Mouse (Mus musculus): ENCODE measurements at regions not wholly inside any gene's neighbourhood (a gene's known extent, or its start where the extent isn't known, plus 50 kb on each side); places are given as distances from the start of the nearest gene placed in this dataset.
"Not testable (repeated sequence)": the region's sequence is repeated elsewhere in the genome, so short reads cannot be mapped to it uniquely, and the experiment has no call there.

GRCm38 (mm10) chr10:20841430-20842040, 110.8 kb upstream of the Ahi1 start:
- Histone ChIP-seq H3K9ac (no peak overlapping the region), H3K27ac (replicated peaks) (no peak overlapping the region), H3K36me3 (no peaks in the 10 kb centered on the region), H3K27me3 (no peaks in the 10 kb centered on the region), H3K4me1 (replicated peaks) (peaks cover 9% of the 10 kb centered on the region), H3K4me3 (no peak overlapping the region), H3K9me3 (no peaks in the 10 kb centered on the region), H3K4me2 (no peak overlapping the region)
- no peak for ATAC-seq (ENCODE audit: low FRiP score, low read depth)
- 52% methylated on average over 3 of the region's 3 CpGs for WGBS

- H3K27me3 ChIP-seq: no peaks in the 10 kb centered on the region
- H3K9ac ChIP-seq: no peak overlapping the region
- no peaks in the 10 kb centered on the region for H3K36me3 ChIP-seq
- no peak overlapping the region for H3K4me3 ChIP-seq
- ATAC-seq (ENCODE audit: low FRiP score, low read depth): no peak
- WGBS: 88% methylated on average over 8 of the region's 8 CpGs
- no peaks in the 10 kb centered on the region for H3K9me3 ChIP-seq
- H3K27ac ChIP-seq (replicated peaks): no peak overlapping the region
- H3K4me2 ChIP-seq: no peak overlapping the region
- peaks cover 9% of the 10 kb centered on the region for H3K4me1 ChIP-seq (replicated peaks)
Measured at GRCm38 (mm10) chr10:20838685-20839425, 113.5 kb upstream of the Ahi1 start.

- not testable (repeated sequence) for H3K27me3 ChIP-seq; H3K9ac ChIP-seq; H3K4me3 ChIP-seq; H3K9me3 ChIP-seq; H3K36me3 ChIP-seq; ATAC-seq (ENCODE audit: low FRiP score, low read depth); H3K4me2 ChIP-seq; H3K27ac ChIP-seq (replicated peaks); H3K4me1 ChIP-seq (replicated peaks)
- WGBS: 69% methylated on average over 4 of the region's 4 CpGs
Measured at GRCm38 (mm10) chr10:20836816-20837215, 111.9 kb upstream of the Pde7b start.

- H3K4me1 ChIP-seq (replicated peaks): no peaks in the 10 kb centered on the region
- WGBS: 90% methylated on average over 11 of the region's 11 CpGs
- H3K27ac ChIP-seq (replicated peaks): no peak overlapping the region
- no peak for ATAC-seq (ENCODE audit: low FRiP score, low read depth)
- H3K4me2 ChIP-seq: no peak overlapping the region
- no peak overlapping the region for H3K4me3 ChIP-seq
- H3K9me3 ChIP-seq: no peaks in the 10 kb centered on the region
- no peak overlapping the region for H3K9ac ChIP-seq
- H3K27me3 ChIP-seq: no peaks in the 10 kb centered on the region
- H3K36me3 ChIP-seq: no peaks in the 10 kb centered on the region
Measured at GRCm38 (mm10) chr10:20834806-20835575, 110.1 kb upstream of the Pde7b start.

- Histone ChIP-seq H3K27me3 (no peaks in the 10 kb centered on the region), H3K4me3 (no peak overlapping the region), H3K36me3 (no peaks in the 10 kb centered on the region), H3K9ac (no peak overlapping the region), H3K27ac (replicated peaks) (no peak overlapping the region), H3K9me3 (no peaks in the 10 kb centered on the region), H3K4me1 (replicated peaks) (no peaks in the 10 kb centered on the region), H3K4me2 (no peak overlapping the region)
- ATAC-seq (ENCODE audit: low FRiP score, low read depth): no peak
- WGBS: 92% methylated on average over 1 of the region's 1 CpGs
Measured at GRCm38 (mm10) chr10:20828304-20828703, 103.4 kb upstream of the Pde7b start.

GRCm38 (mm10) chr10:20827473-20827872, 102.6 kb upstream of the Pde7b start:
- no peak overlapping the region for H3K4me3 ChIP-seq
- H3K4me2 ChIP-seq: no peak overlapping the region
- H3K27ac ChIP-seq (replicated peaks): no peak overlapping the region
- H3K27me3 ChIP-seq: no peaks in the 10 kb centered on the region
- ATAC-seq (ENCODE audit: low FRiP score, low read depth): no peak
- no peaks in the 10 kb centered on the region for H3K9me3 ChIP-seq
- no peaks in the 10 kb centered on the region for H3K36me3 ChIP-seq
- no peaks in the 10 kb centered on the region for H3K4me1 ChIP-seq (replicated peaks)
- H3K9ac ChIP-seq: no peak overlapping the region

GRCm38 (mm10) chr10:20818548-20818947, 93.7 kb upstream of the Pde7b start:
- Histone ChIP-seq H3K4me2 (no peak overlapping the region), H3K27ac (replicated peaks) (no peak overlapping the region), H3K9me3 (no peaks in the 10 kb centered on the region), H3K36me3 (no peaks in the 10 kb centered on the region), H3K4me3 (no peak overlapping the region), H3K27me3 (no peaks in the 10 kb centered on the region), H3K4me1 (replicated peaks) (no peaks in the 10 kb centered on the region), H3K9ac (no peak overlapping the region)
- 82% methylated on average over 4 of the region's 4 CpGs for WGBS
- ATAC-seq (ENCODE audit: low FRiP score, low read depth): no peak

GRCm38 (mm10) chr10:20799792-20800191, 74.9 kb upstream of the Pde7b start:
- no peaks in the 10 kb centered on the region for H3K9me3 ChIP-seq
- no peaks in the 10 kb centered on the region for H3K36me3 ChIP-seq
- H3K27ac ChIP-seq (replicated peaks): no peak overlapping the region
- no peaks in the 10 kb centered on the region for H3K27me3 ChIP-seq
- no peaks in the 10 kb centered on the region for H3K4me1 ChIP-seq (replicated peaks)
- H3K9ac ChIP-seq: no peak overlapping the region
- no peak overlapping the region for H3K4me3 ChIP-seq
- 75% methylated on average over 7 of the region's 7 CpGs for WGBS
- H3K4me2 ChIP-seq: no peak overlapping the region
- ATAC-seq (ENCODE audit: low FRiP score, low read depth): no peak

- Histone ChIP-seq H3K4me3 (no peak overlapping the region), H3K36me3 (no peaks in the 10 kb centered on the region), H3K9ac (no peak overlapping the region), H3K4me1 (replicated peaks) (no peaks in the 10 kb centered on the region), H3K9me3 (no peaks in the 10 kb centered on the region), H3K4me2 (no peak overlapping the region), H3K27me3 (no peaks in the 10 kb centered on the region), H3K27ac (replicated peaks) (no peak overlapping the region)
- 92% methylated on average over 2 of the region's 2 CpGs for WGBS
- ATAC-seq (ENCODE audit: low FRiP score, low read depth): no peak
Measured at GRCm38 (mm10) chr10:20798400-20798799, 73.5 kb upstream of the Pde7b start.

- WGBS: 91% methylated on average over 6 of the region's 6 CpGs
- Histone ChIP-seq H3K4me1 (replicated peaks) (no peaks in the 10 kb centered on the region), H3K27me3 (no peaks in the 10 kb centered on the region), H3K4me2 (no peak overlapping the region), H3K9ac (no peak overlapping the region), H3K36me3 (no peaks in the 10 kb centered on the region), H3K4me3 (no peak overlapping the region), H3K9me3 (no peaks in the 10 kb centered on the region; the same call in 1 of the 2 replicates), H3K27ac (replicated peaks) (no peak overlapping the region)
- ATAC-seq (ENCODE audit: low FRiP score, low read depth): no peak
Measured at GRCm38 (mm10) chr10:20793956-20794355, 69.1 kb upstream of the Pde7b start.

GRCm38 (mm10) chr10:20780946-20781345, 56.1 kb upstream of the Pde7b start:
- no peaks in the 10 kb centered on the region for H3K36me3 ChIP-seq
- H3K27me3 ChIP-seq: no peaks in the 10 kb centered on the region
- no peak overlapping the region for H3K4me2 ChIP-seq
- H3K9me3 ChIP-seq: no peaks in the 10 kb centered on the region
- H3K27ac ChIP-seq (replicated peaks): no peak overlapping the region
- no peak overlapping the region for H3K4me3 ChIP-seq
- H3K9ac ChIP-seq: no peak overlapping the region
- ATAC-seq (ENCODE audit: low FRiP score, low read depth): no peak
- WGBS: 93% methylated on average over 1 of the region's 1 CpGs
- H3K4me1 ChIP-seq (replicated peaks): no peaks in the 10 kb centered on the region

GRCm38 (mm10) chr10:20776640-20777413, 51.9 kb upstream of the Pde7b start:
- H3K4me1 ChIP-seq (replicated peaks): no peaks in the 10 kb centered on the region
- no peaks in the 10 kb centered on the region for H3K9me3 ChIP-seq
- no peaks in the 10 kb centered on the region for H3K27me3 ChIP-seq
- H3K27ac ChIP-seq (replicated peaks): no peak overlapping the region
- no peak overlapping the region for H3K4me3 ChIP-seq
- no peak for ATAC-seq (ENCODE audit: low FRiP score, low read depth)
- H3K4me2 ChIP-seq: no peak overlapping the region
- no peaks in the 10 kb centered on the region for H3K36me3 ChIP-seq
- H3K9ac ChIP-seq: no peak overlapping the region
- WGBS: 67% methylated on average over 11 of the region's 11 CpGs
